Mouse (Mus musculus): Measurements from ENCODE around the gene Ptdss2. TPM values are rescaled to one million over a fixed set of nuclear protein-coding genes. Genes with fewer than 3 reads are reported as not detected.

The Ptdss2 gene
- total RNA-seq (2018; cell fraction: chromatin; rRNA removed): 10 to 100 TPM in 22 of 26 experiments, 1 to 10 TPM in 4; 4.0 to 48.9 (median 22.9) TPM
- 10 to 100 TPM in 25 of 26 experiments, 1 to 10 TPM in 1; 8.6 to 20.0 (median 16.0) TPM for total RNA-seq (2018; cell fraction: cytosol; rRNA removed)
- total RNA-seq (2018; cell fraction: nucleus; rRNA removed): 10 to 100 TPM; 10.5 to 39.6 (median 23.0) TPM
- 12.0 to 19.0 TPM (median 15.6 TPM) in 3 replicates for polyA plus RNA-seq (2018)

- Histone ChIP-seq H3K79me2 (ENCODE audit: inconsistent target) (no peaks in the 10 kb centered on the region), H3K4me3 (ENCODE audit: inconsistent target) (peak within 1 kb of the TSS; percentile 59), H3K36me3 (ENCODE audit: inconsistent target) (no peaks in the 10 kb centered on the region), H3K27ac (peak within 1 kb of the TSS; percentile 54)
- 34% methylated on average over 14 of the region's 14 CpGs for whole genome bisulfite sequencing (ENCODE audit: missing documents)
Measured at GRCm38 (mm10) chr7:141122245-141122644, at the start of gene Ptdss2. TSS of gene Ptdss2 (plus strand) at chr7:141122382.

GRCm38 (mm10) chr7:141073782-141074181 is 48.4 kb upstream of the Ptdss2 start:
- H3K4me3 ChIP-seq (ENCODE audit: inconsistent target): no peak overlapping the region
- H3K79me2 ChIP-seq (ENCODE audit: inconsistent target): no peaks in the 10 kb centered on the region
- no peak overlapping the region for H3K27ac ChIP-seq
- WGBS (ENCODE audit: missing documents): 71% methylated on average over 4 of the region's 4 CpGs
- no peaks in the 10 kb centered on the region for H3K36me3 ChIP-seq (ENCODE audit: inconsistent target)

GRCm38 (mm10) chr7:141077841-141078240 is 44.3 kb upstream of the Ptdss2 start, which contains the start of gene Pkp3:
TSS of gene Pkp3 (plus strand) at chr7:141078218.
- Histone ChIP-seq H3K36me3 (ENCODE audit: inconsistent target) (no peaks in the 10 kb centered on the region), H3K27ac (no peak within 1 kb of the TSS), H3K4me3 (ENCODE audit: inconsistent target) (no peak within 1 kb of the TSS), H3K79me2 (ENCODE audit: inconsistent target) (no peaks in the 10 kb centered on the region)
- 91% methylated on average over 15 of the region's 15 CpGs for WGBS (ENCODE audit: missing documents)

- H3K27ac ChIP-seq: no peak overlapping the region
- H3K4me3 ChIP-seq (ENCODE audit: inconsistent target): no peak overlapping the region
- H3K36me3 ChIP-seq (ENCODE audit: inconsistent target): no peaks in the 10 kb centered on the region
- no peaks in the 10 kb centered on the region for H3K79me2 ChIP-seq (ENCODE audit: inconsistent target)
- WGBS (ENCODE audit: missing documents): 93% methylated on average over 4 of the region's 4 CpGs
Measured at GRCm38 (mm10) chr7:141078876-141079275, 43.3 kb upstream of the Ptdss2 start.

- Histone ChIP-seq H3K4me3 (ENCODE audit: inconsistent target) (no peak overlapping the region), H3K27ac (no peak overlapping the region), H3K79me2 (ENCODE audit: inconsistent target) (no peaks in the 10 kb centered on the region), H3K36me3 (ENCODE audit: inconsistent target) (no peaks in the 10 kb centered on the region)
- WGBS (ENCODE audit: missing documents): 91% methylated on average over 34 of the region's 34 CpGs
Measured at GRCm38 (mm10) chr7:141079481-141080449, 42.4 kb upstream of the Ptdss2 start.

- 21% methylated on average over 8 of the region's 8 CpGs for WGBS (ENCODE audit: missing documents)
Measured at GRCm38 (mm10) chr7:141087894-141088293, 34.3 kb upstream of the Ptdss2 start.

GRCm38 (mm10) chr7:141088473-141088872 is 33.7 kb upstream of the Ptdss2 start:
- Histone ChIP-seq H3K79me2 (ENCODE audit: inconsistent target) (no peaks in the 10 kb centered on the region), H3K36me3 (ENCODE audit: inconsistent target) (no peaks in the 10 kb centered on the region), H3K27ac (no peak overlapping the region), H3K4me3 (ENCODE audit: inconsistent target) (no peak overlapping the region; the same call in 1 of the 2 replicates)
- WGBS (ENCODE audit: missing documents): 14% methylated on average over 18 of the region's 18 CpGs

More at GRCm38 (mm10) chr7:141087894-141088293, 34.3 kb upstream of the Ptdss2 start:
- Histone ChIP-seq H3K79me2 (ENCODE audit: inconsistent target) (no peaks in the 10 kb centered on the region), H3K36me3 (ENCODE audit: inconsistent target) (no peaks in the 10 kb centered on the region), H3K4me3 (ENCODE audit: inconsistent target) (no peak overlapping the region; the same call in 1 of the 2 replicates), H3K27ac (no peak overlapping the region)

- H3K27ac ChIP-seq: no peak overlapping the region
- no peak overlapping the region for H3K4me3 ChIP-seq (ENCODE audit: inconsistent target)
- WGBS (ENCODE audit: missing documents): 82% methylated on average over 7 of the region's 8 CpGs
- no peaks in the 10 kb centered on the region for H3K36me3 ChIP-seq (ENCODE audit: inconsistent target)
- no peaks in the 10 kb centered on the region for H3K79me2 ChIP-seq (ENCODE audit: inconsistent target)
Measured at GRCm38 (mm10) chr7:141090228-141090627, 32.0 kb upstream of the Ptdss2 start.

- 35% methylated on average over 26 of the region's 37 CpGs for WGBS (ENCODE audit: missing documents)
- Histone ChIP-seq H3K27ac (no peak overlapping the region), H3K36me3 (ENCODE audit: inconsistent target) (no peaks in the 10 kb centered on the region), H3K4me3 (ENCODE audit: inconsistent target) (no peak overlapping the region), H3K79me2 (ENCODE audit: inconsistent target) (no peaks in the 10 kb centered on the region)
Measured at GRCm38 (mm10) chr7:141092051-141092735, 30.0 kb upstream of the Ptdss2 start.

GRCm38 (mm10) chr7:141093950-141094349 is 28.2 kb upstream of the Ptdss2 start:
- WGBS (ENCODE audit: missing documents): 95% methylated on average over 6 of the region's 6 CpGs

GRCm38 (mm10) chr7:141094487-141095205 is 27.5 kb upstream of the Ptdss2 start:
- H3K36me3 ChIP-seq (ENCODE audit: inconsistent target): no peaks in the 10 kb centered on the region
- WGBS (ENCODE audit: missing documents): 77% methylated on average over 14 of the region's 15 CpGs
- no peak overlapping the region for H3K27ac ChIP-seq
- H3K79me2 ChIP-seq (ENCODE audit: inconsistent target): no peaks in the 10 kb centered on the region
- no peak overlapping the region for H3K4me3 ChIP-seq (ENCODE audit: inconsistent target)

More at GRCm38 (mm10) chr7:141093950-141094349, 28.2 kb upstream of the Ptdss2 start:
- no peak overlapping the region for H3K4me3 ChIP-seq (ENCODE audit: inconsistent target)
- no peak overlapping the region for H3K27ac ChIP-seq
- H3K36me3 ChIP-seq (ENCODE audit: inconsistent target): no peaks in the 10 kb centered on the region
- H3K79me2 ChIP-seq (ENCODE audit: inconsistent target): no peaks in the 10 kb centered on the region

GRCm38 (mm10) chr7:141096021-141096420 is 26.2 kb upstream of the Ptdss2 start:
- H3K79me2 ChIP-seq (ENCODE audit: inconsistent target): no peaks in the 10 kb centered on the region
- H3K27ac ChIP-seq: no peak overlapping the region
- no peaks in the 10 kb centered on the region for H3K36me3 ChIP-seq (ENCODE audit: inconsistent target)
- H3K4me3 ChIP-seq (ENCODE audit: inconsistent target): peak overlapping the region; percentile 7; the same call in 1 of the 2 replicates
- 39% methylated on average over 5 of the region's 6 CpGs for WGBS (ENCODE audit: missing documents)

GRCm38 (mm10) chr7:141096649-141097056 is 25.5 kb upstream of the Ptdss2 start:
- H3K4me3 ChIP-seq (ENCODE audit: inconsistent target): peak overlapping the region; percentile 7; the same call in 1 of the 2 replicates
- H3K36me3 ChIP-seq (ENCODE audit: inconsistent target): no peaks in the 10 kb centered on the region
- WGBS (ENCODE audit: missing documents): 5% methylated on average over 6 of the region's 6 CpGs
- no peaks in the 10 kb centered on the region for H3K79me2 ChIP-seq (ENCODE audit: inconsistent target)
- H3K27ac ChIP-seq: no peak overlapping the region

- no peaks in the 10 kb centered on the region for H3K36me3 ChIP-seq (ENCODE audit: inconsistent target)
- no peaks in the 10 kb centered on the region for H3K79me2 ChIP-seq (ENCODE audit: inconsistent target)
- WGBS (ENCODE audit: missing documents): 68% methylated on average over 5 of the region's 5 CpGs
- no peak overlapping the region for H3K27ac ChIP-seq
- no peak overlapping the region for H3K4me3 ChIP-seq (ENCODE audit: inconsistent target)
Measured at GRCm38 (mm10) chr7:141097177-141097576, 25.0 kb upstream of the Ptdss2 start.

Measured in macrophage (primary cell).